Mouse (Mus musculus) kidney, postnatal 0 days (tissue): Measurements from ENCODE around the gene Ppm1n. TPM values are rescaled to one million over a fixed set of nuclear protein-coding genes. Genes with fewer than 3 reads are reported as not detected.

Source experiments
- ATAC-seq: fragments of 200-750 bp; cut with Nextera tagmentation; replicated peaks from 2 replicates; pipeline ENCODE4 v1.8.0; 2017; ENCODE audit warnings: low read depth, moderate number of reproducible peaks, moderate TSS enrichment, moderate library complexity; ENCODE audit not compliant: low FRiP score
- DNase-seq: peaks from one replicate; pipeline ENCODE4 v3.0.0-alpha.2; 2016; ENCODE audit warnings: low spot score
- H3K27ac ChIP-seq: fragments of 300-500 bp; sonication (generic); 2 replicates; pipeline ENCODE4 v1.5.1; 2014; ENCODE audit warnings: mild to moderate bottlenecking
- H3K27me3 ChIP-seq: fragments of 300-500 bp; sonication (generic); 2 replicates; pipeline ENCODE4 v1.6.1; 2014; ENCODE audit warnings: low read length, mixed read lengths; ENCODE audit not compliant: insufficient read depth
- H3K36me3 ChIP-seq: fragments of 300-500 bp; sonication (generic); 2 replicates; pipeline ENCODE4 v1.6.1; 2014; ENCODE audit warnings: low read length, mixed read lengths; ENCODE audit not compliant: insufficient read depth
- H3K4me1 ChIP-seq: fragments of 300-500 bp; sonication (generic); replicated peaks from 2 replicates; pipeline ENCODE4 v1.6.1; 2014; ENCODE audit warnings: antibody characterized with exemption, low read length, mixed read lengths; ENCODE audit not compliant: insufficient read depth
- H3K4me2 ChIP-seq: fragments of 300-500 bp; sonication (generic); 2 replicates; pipeline ENCODE4 v1.6.1; 2014; ENCODE audit warnings: mild to moderate bottlenecking, low read length, moderate library complexity, mixed read lengths
- H3K4me3 ChIP-seq: fragments of 300-500 bp; sonication (generic); replicated peaks from 2 replicates; pipeline ENCODE4 v1.5.1; 2014; ENCODE audit warnings: low read depth, low read length
- H3K9ac ChIP-seq: fragments of 300-500 bp; sonication (generic); 2 replicates; pipeline ENCODE4 v1.6.1; 2014; ENCODE audit warnings: low read depth, low read length
- H3K9me3 ChIP-seq: fragments of 300-500 bp; sonication (generic); replicated peaks from 2 replicates; pipeline ENCODE4 v1.6.1; 2016; ENCODE audit warnings: low read length, inconsistent platforms, mixed read lengths
- CTCF ChIP-seq: IDR thresholded peaks from 2 replicates; pipeline ENCODE4 v1.5.1; 2016; ENCODE audit warnings: antibody characterized with exemption, low read depth, mild to moderate bottlenecking, moderate library complexity
- WGBS: fragments of 180-500 bp; shearing (Covaris S2); extraction: QIAGEN DNeasy Blood & Tissue Kit; methylation state at CpG from one replicate; pipeline ENCODE4 v1.1.7; 2014; 5-methylcytosine and 5-hydroxymethylcytosine counted together
- polyA plus RNA-seq: library from polyadenylated mRNA; unstranded; fragments of >200 nt; fragmentation: Nextera tagmentation; extraction: Ambion mirVana; gene quantifications from 2 replicates; pipeline ENCODE4 v1.2.1, GENCODE M21; 2015

Gene Ppm1n
- polyA plus RNA-seq, 1 experiment from 2014 or later = 0.18 TPM

DNA sequence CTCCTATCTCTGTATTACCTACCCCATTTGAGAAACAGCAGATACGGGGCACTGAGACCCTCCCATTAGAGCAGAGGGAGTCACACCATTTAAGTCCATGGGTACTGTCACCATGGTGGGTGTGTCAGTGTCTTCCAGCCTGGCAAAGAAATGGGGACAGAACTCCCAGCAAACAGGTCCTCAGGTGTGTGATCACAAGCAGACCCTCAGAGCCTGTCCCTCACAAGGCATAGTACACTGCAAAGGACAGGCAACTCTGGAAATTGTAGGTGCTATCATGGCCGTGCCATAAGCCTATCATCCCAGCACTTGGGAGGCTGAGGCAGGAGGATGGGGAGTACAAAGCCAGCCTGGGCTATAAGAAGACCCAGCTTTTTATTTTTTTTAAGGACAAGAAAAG is 38.3 kb upstream of the Ppm1n start:
- DNase-seq (no peak), ATAC-seq (no peak)
- Histone ChIP-seq H3K27me3 (0 out of 2 replicates have a peak, but pooled peaks cover 4% of the 10 kb centered on the region), H3K36me3 (no peaks in the 10 kb centered on the region), H3K4me2 (no peak overlapping the region), H3K27ac (no peak overlapping the region), H3K9me3 (no peaks in the 10 kb centered on the region), H3K9ac (no peak overlapping the region), H3K4me1 (peaks cover 8% of the 10 kb centered on the region), H3K4me3 (no peak overlapping the region)
- 63% methylated on average over 2 of the region's 2 CpGs for WGBS
- no peak for TF ChIP-seq CTCF

DNA sequence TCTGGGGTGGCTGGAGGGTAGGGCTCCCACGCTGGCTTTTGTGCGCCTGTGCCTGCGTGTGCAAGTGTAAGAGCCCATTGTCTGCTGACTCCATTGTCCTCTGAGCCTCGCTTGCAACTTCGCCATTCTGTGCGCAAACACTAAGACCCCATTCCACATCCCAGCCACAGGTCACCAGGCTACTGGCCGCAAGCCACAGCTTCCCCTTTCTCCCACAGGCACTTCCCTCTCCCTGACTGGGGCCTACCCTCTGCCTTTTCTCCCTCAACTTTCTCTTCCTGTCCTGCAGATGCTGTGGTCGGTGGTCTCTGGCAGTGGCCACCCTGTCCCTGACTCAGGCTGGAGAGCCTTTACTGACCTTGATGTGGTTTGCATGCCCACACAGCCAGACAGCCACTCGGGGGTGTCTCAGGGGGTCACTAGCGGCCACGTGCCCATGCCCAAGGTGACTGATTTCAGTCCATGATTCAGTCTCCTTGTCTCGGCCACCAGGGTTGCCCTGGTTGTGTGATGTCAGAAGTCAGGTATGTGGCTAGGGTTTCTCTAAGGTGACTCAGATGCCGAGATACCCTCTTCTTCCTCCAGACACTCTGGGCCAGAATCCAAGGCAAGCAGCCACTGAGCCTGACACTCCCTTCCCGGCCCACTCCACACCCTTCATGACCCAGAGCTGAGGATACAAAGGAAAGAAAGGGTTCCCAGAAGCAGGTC is 36.7 kb upstream of the Ppm1n start:
- Histone ChIP-seq H3K4me3 (no peak overlapping the region), H3K4me1 (peaks cover 8% of the 10 kb centered on the region), H3K9me3 (no peaks in the 10 kb centered on the region), H3K27ac (no peak overlapping the region), H3K36me3 (no peaks in the 10 kb centered on the region), H3K4me2 (no peak overlapping the region), H3K27me3 (0 out of 2 replicates have a peak, but pooled peaks cover 4% of the 10 kb centered on the region), H3K9ac (no peak overlapping the region)
- ATAC-seq (no peak), DNase-seq (no peak)
- TF ChIP-seq CTCF = no peak
- 55% methylated on average over 14 of the region's 14 CpGs for WGBS

DNA sequence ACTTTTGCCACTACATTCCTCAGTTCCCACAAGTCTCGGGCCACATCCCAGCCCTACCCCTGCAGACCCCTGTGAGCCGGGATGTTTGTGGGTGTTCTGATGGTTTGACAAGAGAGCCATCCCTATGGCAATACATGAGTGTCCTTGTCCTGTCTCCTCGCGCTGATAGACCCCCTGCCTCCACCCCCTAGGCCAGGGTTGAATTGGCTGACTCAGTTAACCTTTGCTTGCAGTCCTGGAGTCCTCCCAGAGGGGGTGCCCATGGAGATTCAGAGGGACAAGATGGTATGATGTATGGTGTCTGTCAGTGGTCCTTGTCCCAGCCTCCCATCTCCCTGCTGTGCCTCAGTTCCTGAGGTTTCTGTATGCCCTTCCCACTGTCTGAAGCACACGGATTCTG is 34.2 kb upstream of the Ppm1n start:
- Histone ChIP-seq H3K4me1 (peaks cover 9% of the 10 kb centered on the region; the same call in 1 of the 2 replicates), H3K4me2 (no peak overlapping the region), H3K9ac (no peak overlapping the region), H3K36me3 (no peaks in the 10 kb centered on the region), H3K27me3 (0 out of 2 replicates have a peak, but pooled peaks cover 4% of the 10 kb centered on the region), H3K9me3 (no peaks in the 10 kb centered on the region), H3K27ac (no peak overlapping the region), H3K4me3 (no peak overlapping the region)
- no peak for TF ChIP-seq CTCF
- DNase-seq (no peak), ATAC-seq (no peak)
- WGBS = 43% methylated on average over 5 of the region's 5 CpGs

DNA sequence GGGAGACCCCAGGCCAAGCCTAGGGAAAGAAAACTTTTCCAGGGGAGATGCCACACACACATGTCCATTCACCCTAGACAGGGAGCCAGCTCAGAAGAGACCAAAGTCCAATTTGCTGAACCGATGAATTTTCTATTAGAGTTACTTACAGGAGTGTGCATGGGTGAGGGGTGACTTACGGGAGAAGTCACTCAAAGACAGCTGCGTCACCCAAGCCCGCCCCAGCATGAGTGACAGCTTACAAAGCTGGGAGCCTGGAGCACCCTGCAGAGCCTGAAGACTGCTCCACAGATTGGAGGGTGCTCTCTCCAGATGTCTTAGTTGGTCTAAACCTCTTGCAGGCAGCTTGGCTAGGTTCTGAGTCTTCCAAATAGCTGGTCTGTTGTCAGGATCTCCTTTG is 32.1 kb upstream of the Ppm1n start:
- Histone ChIP-seq H3K9ac (no peak overlapping the region), H3K27ac (no peak overlapping the region), H3K9me3 (no peaks in the 10 kb centered on the region), H3K4me3 (no peak overlapping the region), H3K4me2 (no peak overlapping the region), H3K4me1 (peaks cover 13% of the 10 kb centered on the region; the same call in 1 of the 2 replicates), H3K36me3 (no peaks in the 10 kb centered on the region), H3K27me3 (0 out of 2 replicates have a peak, but pooled peaks cover under 1% of the 10 kb centered on the region)
- no peak for ATAC-seq
- WGBS = 27% methylated on average over 4 of the region's 4 CpGs
- TF ChIP-seq CTCF = no peak
- DNase-seq = peak; percentile 21

DNA sequence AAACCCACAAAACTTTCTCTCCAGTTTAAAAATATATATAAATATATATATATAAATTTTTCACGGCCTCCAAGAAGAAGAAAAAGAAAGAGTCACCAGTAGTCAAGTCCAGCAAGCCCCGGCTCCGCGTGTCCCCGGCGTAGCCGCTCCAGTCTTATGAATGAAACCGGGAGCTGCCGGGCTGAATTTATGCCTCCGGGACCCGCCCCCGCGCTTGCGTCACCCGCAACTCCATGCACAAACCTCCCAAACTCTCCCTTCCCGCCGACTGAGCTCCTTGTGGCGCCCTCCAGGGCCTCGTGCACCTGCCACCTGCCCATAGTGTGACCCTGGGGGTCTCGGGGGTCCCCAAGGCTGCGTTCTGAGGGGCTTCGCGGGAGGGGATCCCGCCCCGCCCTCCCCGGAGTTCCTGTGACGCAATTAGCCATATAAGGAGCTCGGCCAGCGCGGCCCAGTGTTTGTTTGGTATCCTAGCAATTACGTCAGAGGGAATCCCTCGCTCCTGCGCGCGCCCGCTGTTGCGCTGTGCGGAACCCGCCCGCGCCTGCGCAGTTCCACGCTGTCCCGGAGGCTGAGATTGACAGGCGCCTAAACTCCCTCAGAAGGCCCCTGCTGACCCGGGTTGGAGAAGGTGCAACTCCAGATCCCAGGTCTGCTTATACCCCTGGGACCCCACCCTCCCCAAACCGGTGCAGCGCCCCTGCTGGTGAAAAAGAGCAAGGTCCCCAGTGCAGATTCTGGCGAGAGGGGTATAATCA is 30.2 kb upstream of the Ppm1n start, which contains the start of gene Fosb:
Gene Fosb, minus strand, starts transcription at position 168 of the 758 bp plus-strand sequence.
- peak; percentile 98 for DNase-seq
- no peaks in the 10 kb centered on the region for H3K36me3 ChIP-seq
- H3K9ac ChIP-seq = peak within 1 kb of the TSS; percentile 55
- peak within 1 kb of the TSS; percentile 52 for H3K4me3 ChIP-seq
- H3K4me2 ChIP-seq = peak within 1 kb of the TSS; percentile 86
- TF ChIP-seq CTCF = peak; percentile 67
- no peak within 1 kb of the TSS for H3K27ac ChIP-seq
- ATAC-seq = peak; percentile 89
- WGBS = 1% methylated on average over 48 of the region's 49 CpGs
- H3K9me3 ChIP-seq = no peaks in the 10 kb centered on the region
- H3K4me1 ChIP-seq = peaks cover 13% of the 10 kb centered on the region; the same call in 1 of the 2 replicates
- H3K27me3 ChIP-seq = peaks cover 8% of the 10 kb centered on the region

DNA sequence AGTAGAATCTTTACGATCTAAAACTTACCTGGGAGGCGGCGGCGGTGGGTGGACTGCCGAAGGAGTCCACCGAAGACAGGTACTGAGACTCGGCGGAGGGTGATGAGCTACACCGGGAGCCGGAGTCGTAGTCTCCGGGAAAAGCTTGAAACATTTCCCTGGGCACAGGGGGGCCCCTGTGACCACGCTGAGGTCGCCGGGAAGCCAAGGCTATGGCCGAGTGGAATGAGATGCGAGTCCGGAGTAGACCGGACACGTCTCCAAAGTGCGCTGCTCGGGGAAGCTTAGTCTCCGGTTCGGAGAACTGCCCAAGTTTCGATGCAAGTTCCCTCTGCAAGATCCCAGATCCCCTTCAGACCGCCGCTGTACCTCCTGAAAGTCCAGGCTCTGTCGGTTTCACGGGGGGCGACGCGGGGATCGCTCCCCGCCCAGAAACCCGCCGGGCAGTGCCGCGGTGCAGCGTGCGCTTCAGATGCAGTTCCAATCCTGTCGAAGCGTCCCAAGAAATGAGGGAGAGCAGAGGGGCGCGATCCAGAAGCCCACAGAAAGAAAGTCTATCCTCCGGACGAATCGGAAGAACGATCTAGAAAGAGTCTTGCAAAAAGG is 29.5 kb upstream of the Ppm1n start:
- TF ChIP-seq CTCF = no peak
- DNase-seq = no peak
- H3K9me3 ChIP-seq = no peaks in the 10 kb centered on the region
- H3K27ac ChIP-seq = no peak overlapping the region
- no peak for ATAC-seq
- peak overlapping the region; percentile 86 for H3K4me2 ChIP-seq
- peaks cover 13% of the 10 kb centered on the region; the same call in 1 of the 2 replicates for H3K4me1 ChIP-seq
- peak overlapping the region; percentile 52 for H3K4me3 ChIP-seq
- no peaks in the 10 kb centered on the region for H3K36me3 ChIP-seq
- H3K9ac ChIP-seq = peak overlapping the region; percentile 25
- peaks cover 14% of the 10 kb centered on the region for H3K27me3 ChIP-seq
- WGBS = under 1% methylated on average over 48 of the region's 48 CpGs
